Mouse (Mus musculus): ENCODE data around the gene Kif21a. TPM values are rescaled to one million over a fixed set of nuclear protein-coding genes. Genes with fewer than 3 reads are reported as not detected.
A peak's percentile ranks its signal among the peaks of the same experiment; 100 is the strongest.

The Kif21a gene
- polyA plus RNA-seq, 1 experiment from 2014 or later = 51.6 TPM

- Histone ChIP-seq H3K36me3 (no peaks in the 10 kb centered on the region), H3K4me2 (peak overlapping the region; percentile 66), H3K27ac (peak overlapping the region; percentile 40; the same call in 1 of the 2 replicates), H3K9ac (peak overlapping the region; percentile 59), H3K4me3 (peak overlapping the region; percentile 37), H3K27me3 (no peaks in the 10 kb centered on the region), H3K4me1 (replicated peaks) (peaks cover 30% of the 10 kb centered on the region), H3K9me3 (no peaks in the 10 kb centered on the region)
- ATAC-seq (ENCODE audit: low FRiP score) = no peak
- 63% methylated on average over 11 of the region's 11 CpGs for WGBS
Observed at GRCm38 (mm10) chr15:91047627-91048026, 2.1 kb downstream of the Kif21a start.

GRCm38 (mm10) chr15:91046506-91046905 is 3.2 kb downstream of the Kif21a start:
- Histone ChIP-seq H3K27ac (no peak overlapping the region), H3K27me3 (no peaks in the 10 kb centered on the region), H3K9ac (no peak overlapping the region), H3K36me3 (no peaks in the 10 kb centered on the region), H3K9me3 (no peaks in the 10 kb centered on the region), H3K4me2 (peak overlapping the region; percentile 66), H3K4me1 (replicated peaks) (peaks cover 30% of the 10 kb centered on the region), H3K4me3 (no peak overlapping the region; the same call in 1 of the 2 replicates)
- no peak for ATAC-seq (ENCODE audit: low FRiP score)
- WGBS = 63% methylated on average over 8 of the region's 8 CpGs

GRCm38 (mm10) chr15:91043263-91043662 is 6.5 kb downstream of the Kif21a start:
- Histone ChIP-seq H3K27me3 (no peaks in the 10 kb centered on the region), H3K9me3 (no peaks in the 10 kb centered on the region), H3K27ac (no peak overlapping the region), H3K4me2 (no peak overlapping the region), H3K4me1 (replicated peaks) (peaks cover 23% of the 10 kb centered on the region), H3K9ac (no peak overlapping the region), H3K4me3 (no peak overlapping the region), H3K36me3 (no peaks in the 10 kb centered on the region)
- 94% methylated on average over 4 of the region's 4 CpGs for WGBS
- ATAC-seq (ENCODE audit: low FRiP score) = no peak

GRCm38 (mm10) chr15:91038860-91039259 is 10.9 kb downstream of the Kif21a start:
- no peaks in the 10 kb centered on the region for H3K27me3 ChIP-seq
- peaks cover 18% of the 10 kb centered on the region for H3K4me1 ChIP-seq (replicated peaks)
- H3K27ac ChIP-seq = no peak overlapping the region
- ATAC-seq (ENCODE audit: low FRiP score) = no peak
- no peaks in the 10 kb centered on the region for H3K36me3 ChIP-seq
- H3K4me3 ChIP-seq = no peak overlapping the region
- H3K9me3 ChIP-seq = no peaks in the 10 kb centered on the region
- no peak overlapping the region for H3K4me2 ChIP-seq
- 82% methylated on average over 5 of the region's 5 CpGs for WGBS
- no peak overlapping the region for H3K9ac ChIP-seq

GRCm38 (mm10) chr15:91034090-91034489 is 15.7 kb downstream of the Kif21a start:
- peaks cover 3% of the 10 kb centered on the region for H3K36me3 ChIP-seq
- H3K9ac ChIP-seq = no peak overlapping the region
- WGBS = 32% methylated on average over 4 of the region's 4 CpGs
- H3K27me3 ChIP-seq = no peaks in the 10 kb centered on the region
- no peak for ATAC-seq (ENCODE audit: low FRiP score)
- no peak overlapping the region for H3K4me2 ChIP-seq
- H3K27ac ChIP-seq = peak overlapping the region; percentile 30; the same call in 1 of the 2 replicates
- 0 out of 2 replicates have a peak, but pooled peaks cover 4% of the 10 kb centered on the region for H3K9me3 ChIP-seq
- peaks cover 28% of the 10 kb centered on the region for H3K4me1 ChIP-seq (replicated peaks)
- H3K4me3 ChIP-seq = no peak overlapping the region

GRCm38 (mm10) chr15:91033529-91033928 is 16.2 kb downstream of the Kif21a start:
- H3K27ac ChIP-seq = no peak overlapping the region
- no peak overlapping the region for H3K4me3 ChIP-seq
- H3K27me3 ChIP-seq = no peaks in the 10 kb centered on the region
- no peak overlapping the region for H3K4me2 ChIP-seq
- H3K9me3 ChIP-seq = 0 out of 2 replicates have a peak, but pooled peaks cover 4% of the 10 kb centered on the region
- ATAC-seq (ENCODE audit: low FRiP score) = no peak
- H3K36me3 ChIP-seq = peaks cover 3% of the 10 kb centered on the region
- no peak overlapping the region for H3K9ac ChIP-seq
- WGBS = 67% methylated on average over 6 of the region's 6 CpGs
- peaks cover 28% of the 10 kb centered on the region for H3K4me1 ChIP-seq (replicated peaks)

GRCm38 (mm10) chr15:91028962-91029361 is 20.8 kb downstream of the Kif21a start:
- Histone ChIP-seq H3K27me3 (no peaks in the 10 kb centered on the region), H3K4me2 (no peak overlapping the region), H3K9me3 (0 out of 2 replicates have a peak, but pooled peaks cover 4% of the 10 kb centered on the region), H3K4me1 (replicated peaks) (peaks cover 15% of the 10 kb centered on the region), H3K27ac (peak overlapping the region; percentile 59), H3K9ac (no peak overlapping the region), H3K36me3 (peaks cover 3% of the 10 kb centered on the region), H3K4me3 (no peak overlapping the region)
- no peak for ATAC-seq (ENCODE audit: low FRiP score)
- 74% methylated on average over 10 of the region's 10 CpGs for whole genome bisulfite sequencing

GRCm38 (mm10) chr15:91028494-91028893 is 21.3 kb downstream of the Kif21a start:
- H3K4me3 ChIP-seq = no peak overlapping the region
- no peak overlapping the region for H3K9ac ChIP-seq
- 59% methylated on average over 10 of the region's 10 CpGs for WGBS
- H3K9me3 ChIP-seq = 0 out of 2 replicates have a peak, but pooled peaks cover 4% of the 10 kb centered on the region
- peak; percentile 24; the same call in 1 of the 2 replicates for ATAC-seq (ENCODE audit: low FRiP score)
- no peaks in the 10 kb centered on the region for H3K27me3 ChIP-seq
- peaks cover 3% of the 10 kb centered on the region for H3K36me3 ChIP-seq
- H3K4me2 ChIP-seq = no peak overlapping the region
- H3K27ac ChIP-seq = peak overlapping the region; percentile 59
- peaks cover 12% of the 10 kb centered on the region for H3K4me1 ChIP-seq (replicated peaks)

GRCm38 (mm10) chr15:91022276-91022675 is 27.5 kb downstream of the Kif21a start:
- no peaks in the 10 kb centered on the region for H3K27me3 ChIP-seq
- no peak for ATAC-seq (ENCODE audit: low FRiP score)
- peak overlapping the region; percentile 74 for H3K27ac ChIP-seq
- 48% methylated on average over 8 of the region's 8 CpGs for WGBS
- peaks cover 31% of the 10 kb centered on the region for H3K4me1 ChIP-seq (replicated peaks)
- H3K4me3 ChIP-seq = no peak overlapping the region
- H3K36me3 ChIP-seq = no peaks in the 10 kb centered on the region
- no peak overlapping the region for H3K9ac ChIP-seq
- no peak overlapping the region for H3K4me2 ChIP-seq
- H3K9me3 ChIP-seq = no peaks in the 10 kb centered on the region

GRCm38 (mm10) chr15:91018861-91019187 is 30.9 kb downstream of the Kif21a start:
- Histone ChIP-seq H3K27ac (peak overlapping the region; percentile 96), H3K4me2 (0 out of 2 replicates have a peak overlapping the region, but pooled peaks have one; percentile 3), H3K4me3 (no peak overlapping the region), H3K9me3 (no peaks in the 10 kb centered on the region), H3K4me1 (replicated peaks) (peaks cover 54% of the 10 kb centered on the region), H3K27me3 (no peaks in the 10 kb centered on the region), H3K36me3 (no peaks in the 10 kb centered on the region), H3K9ac (no peak overlapping the region)
- ATAC-seq (ENCODE audit: low FRiP score) = no peak
- WGBS = 15% methylated on average over 3 of the region's 3 CpGs

GRCm38 (mm10) chr15:91018161-91018860 is 31.4 kb downstream of the Kif21a start:
- peak overlapping the region; percentile 56 for H3K4me2 ChIP-seq
- H3K27ac ChIP-seq = peak overlapping the region; percentile 96
- WGBS = 9% methylated on average over 9 of the region's 9 CpGs
- no peak overlapping the region for H3K4me3 ChIP-seq
- no peaks in the 10 kb centered on the region for H3K9me3 ChIP-seq
- H3K9ac ChIP-seq = peak overlapping the region; percentile 68; the same call in 1 of the 2 replicates
- peaks cover 58% of the 10 kb centered on the region for H3K4me1 ChIP-seq (replicated peaks)
- no peaks in the 10 kb centered on the region for H3K36me3 ChIP-seq
- ATAC-seq (ENCODE audit: low FRiP score) = peak; percentile 75
- H3K27me3 ChIP-seq = no peaks in the 10 kb centered on the region

- peaks cover 61% of the 10 kb centered on the region for H3K4me1 ChIP-seq (replicated peaks)
- WGBS = 8% methylated on average over 23 of the region's 23 CpGs
- H3K4me2 ChIP-seq = peak overlapping the region; percentile 56
- peak overlapping the region; percentile 96 for H3K27ac ChIP-seq
- no peaks in the 10 kb centered on the region for H3K9me3 ChIP-seq
- peak overlapping the region; percentile 68 for H3K9ac ChIP-seq
- ATAC-seq (ENCODE audit: low FRiP score) = peak; percentile 81
- H3K4me3 ChIP-seq = peak overlapping the region; percentile 34
- no peaks in the 10 kb centered on the region for H3K36me3 ChIP-seq
- no peaks in the 10 kb centered on the region for H3K27me3 ChIP-seq
Observed at GRCm38 (mm10) chr15:91017261-91018160, 32.2 kb downstream of the Kif21a start.

All from hindbrain, embryonic 13.5 days (tissue).